Mouse (Mus musculus) urinary bladder, postnatal 4 days (tissue): ENCODE data around the gene Cxcr6.
"Not testable (repeated sequence)": the region's sequence is repeated elsewhere in the genome, so short reads cannot be mapped to it uniquely, and the experiment has no call there.

Experiments used
- DNase-seq, 2 experiments: peaks; one replicate each; pipeline ENCODE4 v3.0.0; 2021 to 2022; ENCODE audit warnings: low spot score in 2 of 2

Gene Cxcr6

GRCm38 (mm10) chr9:123806267-123806666 is at the start of gene Cxcr6:
Gene Cxcr6, plus strand, starts transcription at chr9:123806475.
- no peak for DNase-seq

GRCm38 (mm10) chr9:123756752-123757151 is 49.5 kb upstream of the Cxcr6 start:
- DNase-seq, result no peak

- no peak for DNase-seq
Measured at GRCm38 (mm10) chr9:123757326-123757725, 48.9 kb upstream of the Cxcr6 start.

GRCm38 (mm10) chr9:123758156-123758555 is 48.1 kb upstream of the Cxcr6 start:
- no peak for DNase-seq

- no peak for DNase-seq
Measured at GRCm38 (mm10) chr9:123758645-123759044, 47.6 kb upstream of the Cxcr6 start.

GRCm38 (mm10) chr9:123760806-123761205 is 45.5 kb upstream of the Cxcr6 start:
- no peak for DNase-seq

- DNase-seq, result no peak
Measured at GRCm38 (mm10) chr9:123762886-123763285, 43.4 kb upstream of the Cxcr6 start.

GRCm38 (mm10) chr9:123763771-123764170 is 42.5 kb upstream of the Cxcr6 start:
- DNase-seq, result no peak

- DNase-seq, result no peak
Measured at GRCm38 (mm10) chr9:123766996-123767395, 39.3 kb upstream of the Cxcr6 start.

GRCm38 (mm10) chr9:123768443-123768842 is 37.8 kb upstream of the Cxcr6 start:
- DNase-seq, result no peak

GRCm38 (mm10) chr9:123769532-123769931 is 36.7 kb upstream of the Cxcr6 start:
- DNase-seq, result no peak

- not testable (repeated sequence) for DNase-seq
Measured at GRCm38 (mm10) chr9:123773299-123773698, 33.0 kb upstream of the Cxcr6 start.

- DNase-seq, result no peak
Measured at GRCm38 (mm10) chr9:123788855-123789529, 17.3 kb upstream of the Cxcr6 start.

- no peak for DNase-seq
Measured at GRCm38 (mm10) chr9:123796174-123796573, 10.1 kb upstream of the Cxcr6 start.

- no peak for DNase-seq
Measured at GRCm38 (mm10) chr9:123801527-123801926, 4.7 kb upstream of the Cxcr6 start.

- no peak for DNase-seq
Measured at GRCm38 (mm10) chr9:123802421-123802820, 3.9 kb upstream of the Cxcr6 start.

- DNase-seq, result no peak
Measured at GRCm38 (mm10) chr9:123802896-123803295, 3.4 kb upstream of the Cxcr6 start.

- no peak for DNase-seq
Measured at GRCm38 (mm10) chr9:123805241-123805640, 1.0 kb upstream of the Cxcr6 start.

- DNase-seq, result no peak
Measured at GRCm38 (mm10) chr9:123808583-123808982, 2.3 kb downstream of the Cxcr6 start.

- no peak for DNase-seq
Measured at GRCm38 (mm10) chr9:123811831-123812230, 5.6 kb downstream of the Cxcr6 start.

GRCm38 (mm10) chr9:123814326-123814725 is 8.1 kb downstream of the Cxcr6 start:
- no peak for DNase-seq

- no peak for DNase-seq
Measured at GRCm38 (mm10) chr9:123814821-123815220, 8.5 kb downstream of the Cxcr6 start.

- DNase-seq, result no peak
Measured at GRCm38 (mm10) chr9:123815444-123815843, 9.2 kb downstream of the Cxcr6 start.

- DNase-seq, result no peak
Measured at GRCm38 (mm10) chr9:123815996-123816395, 9.7 kb downstream of the Cxcr6 start.
